Mouse (Mus musculus): ENCODE results near the gene Olfr724.
"Not testable (repeated sequence)": the region's sequence is repeated elsewhere in the genome, so short reads cannot be mapped to it uniquely, and the experiment has no call there.

Olfr724 gene

GRCm38 (mm10) chr14:49963174-49963573 lies at the start of gene Olfr724:
Gene Olfr724, minus strand, starts transcription at chr14:49963274.
- not testable (repeated sequence) for DNase-seq (ENCODE audit: low spot score)

- DNase-seq (ENCODE audit: low spot score): no peak
These were observed 7.2 kb downstream of the Olfr724 start for GRCm38 (mm10) chr14:49955890-49956289.

GRCm38 (mm10) chr14:49931687-49932086 lies 31.4 kb downstream of the Olfr724 start, which contains the start of gene Olfr723:
Gene Olfr723, minus strand, starts transcription at chr14:49931787.
- DNase-seq (ENCODE audit: low spot score): not testable (repeated sequence)
